Mouse (Mus musculus) neural tube, embryonic 13.5 days (tissue): ENCODE data around the gene Sorbs1. TPM values are rescaled to one million over a fixed set of nuclear protein-coding genes. Genes with fewer than 3 reads are reported as not detected.
A peak's percentile ranks its signal among the peaks of the same experiment; 100 is the strongest.

Experiments used
- ATAC-seq: fragments of 200-750 bp; cut with Nextera tagmentation; 2 replicates; pipeline ENCODE4 v1.8.0; 2017; ENCODE audit warnings: low read depth, mild to moderate bottlenecking, moderate TSS enrichment, moderate library complexity
- H3K27ac ChIP-seq: fragments of 300-500 bp; sonication (generic); replicated peaks from 2 replicates; pipeline ENCODE4 v1.5.1; 2015; ENCODE audit warnings: moderate library complexity, mild to moderate bottlenecking, inconsistent platforms
- H3K27me3 ChIP-seq: fragments of 300-500 bp; sonication (generic); 2 replicates; pipeline ENCODE4 v1.6.1; 2015; ENCODE audit warnings: mild to moderate bottlenecking, inconsistent platforms
- H3K36me3 ChIP-seq: fragments of 300-500 bp; sonication (generic); 2 replicates; pipeline ENCODE4 v1.6.1; 2015; ENCODE audit warnings: mild to moderate bottlenecking, inconsistent platforms
- H3K4me1 ChIP-seq: fragments of 300-500 bp; sonication (generic); replicated peaks from 2 replicates; pipeline ENCODE4 v1.6.1; 2015; ENCODE audit warnings: inconsistent platforms
- H3K4me2 ChIP-seq: fragments of 300-500 bp; sonication (generic); 2 replicates; pipeline ENCODE4 v1.6.1; 2015; ENCODE audit warnings: inconsistent platforms, mild to moderate bottlenecking, moderate library complexity
- H3K4me3 ChIP-seq: fragments of 300-500 bp; sonication (generic); 2 replicates; pipeline ENCODE4 v1.5.1; 2015; ENCODE audit warnings: mild to moderate bottlenecking, inconsistent platforms
- H3K9ac ChIP-seq: fragments of 300-500 bp; sonication (generic); 2 replicates; pipeline ENCODE4 v1.6.1; 2015; ENCODE audit warnings: moderate library complexity, mild to moderate bottlenecking, inconsistent platforms
- H3K9me3 ChIP-seq: fragments of 300-500 bp; sonication (generic); 2 replicates; pipeline ENCODE4 v1.6.1; 2016; ENCODE audit warnings: inconsistent platforms
- WGBS: fragments of 180-500 bp; shearing (Covaris S2); methylation state at CpG from one replicate; pipeline ENCODE4 v1.1.7; 2015; 5-methylcytosine and 5-hydroxymethylcytosine counted together
- polyA plus RNA-seq: library from polyadenylated mRNA; unstranded; fragments of >200 nt; fragmentation: Nextera tagmentation; extraction: Ambion mirVana; gene quantifications from 2 replicates; pipeline ENCODE4 v1.2.1, GENCODE M21; 2015

Sorbs1 gene
- polyA plus RNA-seq, 1 experiment from 2014 or later = 105 TPM

DNA sequence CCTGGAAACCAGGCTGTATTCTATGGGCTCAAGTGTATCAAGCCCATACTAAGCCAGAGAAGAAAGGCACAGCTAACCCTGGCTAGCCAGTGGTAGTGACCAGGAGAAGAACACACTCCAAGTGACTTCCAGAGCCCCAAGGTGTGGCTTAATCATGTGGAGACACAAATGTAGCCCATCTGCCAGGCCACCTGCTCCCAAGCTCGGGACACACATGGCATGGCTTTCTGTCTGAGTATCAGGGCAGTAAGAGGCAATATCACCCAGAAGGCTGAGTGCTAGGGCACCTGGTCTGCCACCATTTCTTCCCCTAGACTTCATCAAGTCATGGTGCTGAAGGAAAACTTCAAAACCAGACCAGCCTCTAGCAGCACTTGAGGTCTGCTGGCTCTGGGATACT, 219.3 kb downstream of the Sorbs1 start:
- no peaks in the 10 kb centered on the region for H3K27me3 ChIP-seq
- peaks cover 30% of the 10 kb centered on the region for H3K36me3 ChIP-seq
- peaks cover 2% of the 10 kb centered on the region; the same call in 1 of the 2 replicates for H3K4me1 ChIP-seq
- H3K4me3 ChIP-seq = no peak overlapping the region
- ATAC-seq = no peak
- no peak overlapping the region for H3K4me2 ChIP-seq
- H3K9me3 ChIP-seq = no peaks in the 10 kb centered on the region
- WGBS = 71% methylated on average over 1 of the region's 1 CpGs
- H3K9ac ChIP-seq = no peak overlapping the region
- no peak overlapping the region for H3K27ac ChIP-seq

DNA sequence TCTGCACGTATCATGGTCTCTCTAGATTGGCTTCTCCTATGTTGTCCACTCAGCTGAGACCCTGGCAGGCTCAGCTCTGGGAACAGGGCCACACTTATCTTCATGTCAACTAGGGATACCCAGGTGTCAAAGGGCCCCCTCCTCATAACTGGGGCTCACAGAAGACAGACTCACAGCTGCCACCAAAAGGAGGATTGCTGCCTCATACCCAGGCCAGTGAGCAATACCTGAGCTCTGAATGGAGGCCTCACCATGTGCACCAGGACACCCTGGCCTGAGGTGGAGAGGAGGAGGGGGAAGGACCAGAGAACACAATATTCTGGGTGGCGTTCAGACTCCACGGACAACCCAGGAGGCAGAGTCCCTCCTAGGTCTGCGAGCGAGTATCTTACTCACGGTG, 219.8 kb downstream of the Sorbs1 start:
- WGBS = 95% methylated on average over 6 of the region's 6 CpGs
- H3K4me3 ChIP-seq = no peak overlapping the region
- H3K9me3 ChIP-seq = no peaks in the 10 kb centered on the region
- H3K27ac ChIP-seq = no peak overlapping the region
- no peak for ATAC-seq
- no peaks in the 10 kb centered on the region for H3K27me3 ChIP-seq
- no peak overlapping the region for H3K4me2 ChIP-seq
- H3K9ac ChIP-seq = no peak overlapping the region
- no peaks in the 10 kb centered on the region for H3K4me1 ChIP-seq
- peaks cover 28% of the 10 kb centered on the region for H3K36me3 ChIP-seq

GRCm38 (mm10) chr19:40290099-40290724, 223.4 kb downstream of the Sorbs1 start:
- H3K36me3 ChIP-seq = peaks cover 21% of the 10 kb centered on the region
- ATAC-seq = no peak
- WGBS = 87% methylated on average over 6 of the region's 6 CpGs
- H3K27ac ChIP-seq = no peak overlapping the region
- no peaks in the 10 kb centered on the region for H3K4me1 ChIP-seq
- H3K9me3 ChIP-seq = no peaks in the 10 kb centered on the region
- no peak overlapping the region for H3K9ac ChIP-seq
- H3K4me2 ChIP-seq = no peak overlapping the region
- H3K27me3 ChIP-seq = no peaks in the 10 kb centered on the region
- H3K4me3 ChIP-seq = no peak overlapping the region

- Histone ChIP-seq H3K4me3 (no peak overlapping the region), H3K9ac (no peak overlapping the region), H3K9me3 (no peaks in the 10 kb centered on the region), H3K4me2 (no peak overlapping the region), H3K27me3 (no peaks in the 10 kb centered on the region), H3K27ac (no peak overlapping the region), H3K36me3 (0 out of 2 replicates have a peak, but pooled peaks cover 5% of the 10 kb centered on the region), H3K4me1 (no peaks in the 10 kb centered on the region)
- WGBS = 91% methylated on average over 9 of the region's 9 CpGs
- no peak for ATAC-seq
Measured at GRCm38 (mm10) chr19:40288415-40288814, 225.2 kb downstream of the Sorbs1 start.

DNA sequence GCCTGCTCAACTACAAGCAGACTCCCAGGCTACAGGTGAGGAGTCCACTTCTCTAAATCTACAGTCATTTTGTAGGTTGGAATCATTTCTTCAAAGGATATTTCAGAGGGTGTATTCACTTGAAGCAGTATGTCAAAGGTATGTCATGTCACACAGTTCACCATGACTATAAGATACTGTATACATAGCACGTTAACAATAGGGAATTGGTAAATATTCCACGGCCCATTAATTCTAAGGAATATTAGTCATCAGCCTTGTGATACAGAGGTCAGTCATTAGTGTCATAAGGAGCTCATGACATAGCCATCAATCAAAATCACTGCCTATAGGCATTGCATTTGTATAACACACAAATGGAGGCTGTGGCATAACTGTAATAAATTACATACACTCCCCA, 228.9 kb downstream of the Sorbs1 start:
- Histone ChIP-seq H3K4me1 (no peaks in the 10 kb centered on the region), H3K27ac (no peak overlapping the region), H3K27me3 (no peaks in the 10 kb centered on the region), H3K9me3 (peaks cover 3% of the 10 kb centered on the region; the same call in 1 of the 2 replicates), H3K4me2 (no peak overlapping the region), H3K4me3 (no peak overlapping the region), H3K36me3 (no peaks in the 10 kb centered on the region), H3K9ac (no peak overlapping the region)
- ATAC-seq = no peak
- WGBS = 86% methylated on average over 2 of the region's 2 CpGs

DNA sequence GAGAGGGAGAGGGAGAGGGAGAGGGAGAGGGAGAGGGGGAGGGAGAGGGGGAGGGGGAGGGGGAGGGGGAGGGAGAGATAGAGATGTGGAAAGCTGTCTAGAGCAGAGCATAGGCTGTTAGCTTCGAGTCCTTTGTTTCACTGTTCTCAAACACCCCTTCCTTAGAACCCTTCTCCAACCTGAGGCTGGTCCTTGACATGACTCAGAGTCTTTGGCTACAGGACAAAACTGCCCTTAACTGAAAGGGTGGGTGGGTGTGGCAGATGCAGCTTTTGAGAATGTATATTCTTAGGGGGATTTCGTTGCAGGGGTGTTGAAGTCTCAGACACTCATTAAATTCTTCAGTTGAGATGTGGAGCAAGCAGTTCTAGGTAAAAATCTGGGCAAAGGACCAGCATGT, 230.2 kb downstream of the Sorbs1 start:
- no peaks in the 10 kb centered on the region for H3K36me3 ChIP-seq
- H3K27ac ChIP-seq = no peak overlapping the region
- no peak overlapping the region for H3K9ac ChIP-seq
- 73% methylated on average over 2 of the region's 2 CpGs for WGBS
- no peaks in the 10 kb centered on the region for H3K4me1 ChIP-seq
- H3K27me3 ChIP-seq = no peaks in the 10 kb centered on the region
- H3K9me3 ChIP-seq = peaks cover 3% of the 10 kb centered on the region; the same call in 1 of the 2 replicates
- no peak for ATAC-seq
- H3K4me3 ChIP-seq = no peak overlapping the region
- no peak overlapping the region for H3K4me2 ChIP-seq

DNA sequence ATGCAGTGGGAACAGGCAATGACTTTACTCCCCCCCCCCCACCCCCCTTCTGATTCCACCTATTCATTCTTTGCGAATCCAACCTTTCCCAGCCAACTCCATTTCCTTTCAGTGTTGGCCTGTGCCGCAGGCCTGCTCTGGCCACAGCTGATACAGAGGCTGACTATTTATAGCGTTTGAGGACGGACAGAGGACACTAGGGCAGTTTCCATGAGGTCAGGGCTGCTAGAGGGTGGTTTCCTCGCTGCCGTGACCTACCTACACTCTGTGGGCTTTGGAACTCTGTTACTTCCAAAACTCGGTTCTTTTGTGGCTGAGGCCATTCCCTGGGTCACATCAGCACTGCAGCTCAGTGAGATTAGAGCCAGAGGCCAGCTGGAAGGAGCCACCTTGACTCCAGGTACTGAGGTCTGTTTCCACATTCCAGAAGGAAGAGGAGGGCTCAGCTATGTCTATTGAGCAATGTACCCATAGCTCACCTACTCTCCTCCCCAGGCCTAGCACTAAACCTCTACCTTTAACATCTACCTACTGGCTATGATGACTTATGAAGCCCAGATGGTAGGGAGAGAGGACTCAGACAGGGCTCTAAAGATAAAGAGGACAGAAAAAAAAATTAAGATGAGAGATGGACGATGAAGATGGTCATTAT, 235.1 kb downstream of the Sorbs1 start:
- WGBS = 85% methylated on average over 8 of the region's 8 CpGs
- Histone ChIP-seq H3K4me1 (no peaks in the 10 kb centered on the region), H3K9me3 (peaks cover 3% of the 10 kb centered on the region; the same call in 1 of the 2 replicates), H3K27ac (no peak overlapping the region), H3K9ac (no peak overlapping the region), H3K4me2 (no peak overlapping the region), H3K27me3 (no peaks in the 10 kb centered on the region), H3K36me3 (no peaks in the 10 kb centered on the region), H3K4me3 (no peak overlapping the region)
- no peak for ATAC-seq

GRCm38 (mm10) chr19:40277494-40277893, 236.1 kb downstream of the Sorbs1 start:
- Histone ChIP-seq H3K4me2 (no peak overlapping the region), H3K27me3 (peaks cover 9% of the 10 kb centered on the region), H3K9me3 (peaks cover 3% of the 10 kb centered on the region; the same call in 1 of the 2 replicates), H3K9ac (no peak overlapping the region), H3K36me3 (no peaks in the 10 kb centered on the region), H3K4me3 (no peak overlapping the region), H3K27ac (no peak overlapping the region), H3K4me1 (no peaks in the 10 kb centered on the region)
- ATAC-seq = no peak
- 91% methylated on average over 8 of the region's 8 CpGs for WGBS

- no peak for ATAC-seq
- no peak overlapping the region for H3K4me3 ChIP-seq
- H3K4me2 ChIP-seq = no peak overlapping the region
- no peaks in the 10 kb centered on the region for H3K36me3 ChIP-seq
- H3K9me3 ChIP-seq = no peaks in the 10 kb centered on the region
- WGBS = 88% methylated on average over 14 of the region's 14 CpGs
- no peak overlapping the region for H3K9ac ChIP-seq
- H3K27me3 ChIP-seq = peaks cover 28% of the 10 kb centered on the region
- H3K27ac ChIP-seq = no peak overlapping the region
- peaks cover 13% of the 10 kb centered on the region for H3K4me1 ChIP-seq
Measured at GRCm38 (mm10) chr19:40275401-40276188, 238.0 kb downstream of the Sorbs1 start.

DNA sequence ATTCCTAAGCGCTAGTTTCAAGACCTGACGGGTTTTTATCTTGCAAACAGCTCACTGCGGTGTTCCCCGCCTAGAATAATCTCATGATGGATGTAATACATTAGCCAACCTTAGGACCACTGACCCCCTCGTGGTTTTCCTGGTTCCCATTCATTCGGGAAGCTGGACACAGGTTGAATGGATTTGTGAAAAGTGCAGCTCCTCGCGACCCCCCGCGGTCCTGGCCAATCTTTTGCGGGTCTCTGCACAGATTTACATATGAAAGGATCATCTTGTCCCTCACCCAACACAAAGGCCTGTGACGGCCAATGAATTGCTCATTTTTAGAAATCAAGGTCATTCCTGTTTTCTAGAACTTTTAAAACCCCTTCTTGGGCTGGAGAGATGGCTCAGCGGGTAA, 240.9 kb downstream of the Sorbs1 start:
- WGBS = 13% methylated on average over 13 of the region's 13 CpGs
- no peaks in the 10 kb centered on the region for H3K36me3 ChIP-seq
- no peak for ATAC-seq
- no peaks in the 10 kb centered on the region for H3K9me3 ChIP-seq
- peaks cover 18% of the 10 kb centered on the region for H3K4me1 ChIP-seq
- H3K4me3 ChIP-seq = no peak overlapping the region
- H3K27ac ChIP-seq = no peak overlapping the region
- H3K9ac ChIP-seq = no peak overlapping the region
- no peak overlapping the region for H3K4me2 ChIP-seq
- H3K27me3 ChIP-seq = peaks cover 41% of the 10 kb centered on the region

GRCm38 (mm10) chr19:40271308-40271892, 242.2 kb downstream of the Sorbs1 start, which contains the start of gene Pdlim1:
Gene Pdlim1 (minus strand): TSS chr19:40271842.
- peak; percentile 73; the same call in 1 of the 2 replicates for ATAC-seq
- under 1% methylated on average over 44 of the region's 54 CpGs for whole genome bisulfite sequencing
- H3K4me3 ChIP-seq = peak within 1 kb of the TSS; percentile 55
- peak within 1 kb of the TSS; percentile 61 for H3K9ac ChIP-seq
- peaks cover 41% of the 10 kb centered on the region for H3K27me3 ChIP-seq
- H3K36me3 ChIP-seq = no peaks in the 10 kb centered on the region
- no peaks in the 10 kb centered on the region for H3K9me3 ChIP-seq
- no peak within 1 kb of the TSS for H3K27ac ChIP-seq
- H3K4me2 ChIP-seq = peak within 1 kb of the TSS; percentile 98
- peaks cover 18% of the 10 kb centered on the region for H3K4me1 ChIP-seq
